Mouse (Mus musculus): ENCODE measurements around the gene Tmem233. TPM values are rescaled to one million over a fixed set of nuclear protein-coding genes. Genes with fewer than 3 reads are reported as not detected.

The Tmem233 gene
- polyA plus RNA-seq, 1 experiment = not detected

GRCm38 (mm10) chr5:116082241-116082900 is 673 bp downstream of the Tmem233 start:
- no peaks in the 10 kb centered on the region for H3K36me3 ChIP-seq (ENCODE audit: control insufficient read depth, insufficient read depth, low read length)
- H3K27me3 ChIP-seq (ENCODE audit: control insufficient read depth, insufficient read depth, low read length) = no peaks in the 10 kb centered on the region
- H3K4me3 ChIP-seq (ENCODE audit: control insufficient read depth, low read depth, low read length) = no peak overlapping the region
- TF ChIP-seq CTCF (IDR thresholded peaks at IDR 0.05; ENCODE audit: control insufficient read depth, insufficient read depth, insufficient replicate concordance, low read depth, low read length) (no peak), POLR2A (IDR thresholded peaks at IDR 0.05; ENCODE audit: control insufficient read depth, low read depth, low read length) (no peak)
- no peak overlapping the region for H3K27ac ChIP-seq (ENCODE audit: control insufficient read depth, insufficient read depth, low read depth, low read length)
- H3K4me1 ChIP-seq (ENCODE audit: control insufficient read depth, insufficient read depth, low read length) = peaks cover 3% of the 10 kb centered on the region; the same call in 1 of the 2 replicates

GRCm38 (mm10) chr5:116081616-116082015 is 1.4 kb downstream of the Tmem233 start:
- Histone ChIP-seq H3K27ac (ENCODE audit: control insufficient read depth, insufficient read depth, low read depth, low read length) (no peak overlapping the region), H3K27me3 (ENCODE audit: control insufficient read depth, insufficient read depth, low read length) (no peaks in the 10 kb centered on the region), H3K4me1 (ENCODE audit: control insufficient read depth, insufficient read depth, low read length) (peaks cover 3% of the 10 kb centered on the region; the same call in 1 of the 2 replicates), H3K36me3 (ENCODE audit: control insufficient read depth, insufficient read depth, low read length) (no peaks in the 10 kb centered on the region), H3K4me3 (ENCODE audit: control insufficient read depth, low read depth, low read length) (no peak overlapping the region)
- TF ChIP-seq POLR2A (IDR thresholded peaks at IDR 0.05; ENCODE audit: control insufficient read depth, low read depth, low read length) (no peak), CTCF (IDR thresholded peaks at IDR 0.05; ENCODE audit: control insufficient read depth, insufficient read depth, insufficient replicate concordance, low read depth, low read length) (no peak)

GRCm38 (mm10) chr5:116080736-116081135 is 2.3 kb downstream of the Tmem233 start:
- Histone ChIP-seq H3K27ac (ENCODE audit: control insufficient read depth, insufficient read depth, low read depth, low read length) (no peak overlapping the region), H3K4me1 (ENCODE audit: control insufficient read depth, insufficient read depth, low read length) (no peaks in the 10 kb centered on the region), H3K27me3 (ENCODE audit: control insufficient read depth, insufficient read depth, low read length) (no peaks in the 10 kb centered on the region), H3K36me3 (ENCODE audit: control insufficient read depth, insufficient read depth, low read length) (no peaks in the 10 kb centered on the region), H3K4me3 (ENCODE audit: control insufficient read depth, low read depth, low read length) (no peak overlapping the region)
- TF ChIP-seq CTCF (IDR thresholded peaks at IDR 0.05; ENCODE audit: control insufficient read depth, insufficient read depth, insufficient replicate concordance, low read depth, low read length) (no peak), POLR2A (IDR thresholded peaks at IDR 0.05; ENCODE audit: control insufficient read depth, low read depth, low read length) (no peak)

GRCm38 (mm10) chr5:116069618-116070017 is 13.4 kb downstream of the Tmem233 start:
- no peaks in the 10 kb centered on the region for H3K4me1 ChIP-seq (ENCODE audit: control insufficient read depth, insufficient read depth, low read length)
- H3K36me3 ChIP-seq (ENCODE audit: control insufficient read depth, insufficient read depth, low read length) = no peaks in the 10 kb centered on the region
- H3K4me3 ChIP-seq (ENCODE audit: control insufficient read depth, low read depth, low read length) = no peak overlapping the region
- H3K27ac ChIP-seq (ENCODE audit: control insufficient read depth, insufficient read depth, low read depth, low read length) = no peak overlapping the region
- TF ChIP-seq CTCF (IDR thresholded peaks at IDR 0.05; ENCODE audit: control insufficient read depth, insufficient read depth, insufficient replicate concordance, low read depth, low read length) (no peak), POLR2A (IDR thresholded peaks at IDR 0.05; ENCODE audit: control insufficient read depth, low read depth, low read length) (no peak)
- no peaks in the 10 kb centered on the region for H3K27me3 ChIP-seq (ENCODE audit: control insufficient read depth, insufficient read depth, low read length)

- H3K36me3 ChIP-seq (ENCODE audit: control insufficient read depth, insufficient read depth, low read length) = no peaks in the 10 kb centered on the region
- TF ChIP-seq CTCF (IDR thresholded peaks at IDR 0.05; ENCODE audit: control insufficient read depth, insufficient read depth, insufficient replicate concordance, low read depth, low read length) (no peak), POLR2A (IDR thresholded peaks at IDR 0.05; ENCODE audit: control insufficient read depth, low read depth, low read length) (no peak)
- H3K27ac ChIP-seq (ENCODE audit: control insufficient read depth, insufficient read depth, low read depth, low read length) = no peak overlapping the region
- no peaks in the 10 kb centered on the region for H3K27me3 ChIP-seq (ENCODE audit: control insufficient read depth, insufficient read depth, low read length)
- no peaks in the 10 kb centered on the region for H3K4me1 ChIP-seq (ENCODE audit: control insufficient read depth, insufficient read depth, low read length)
- no peak overlapping the region for H3K4me3 ChIP-seq (ENCODE audit: control insufficient read depth, low read depth, low read length)
Measured at GRCm38 (mm10) chr5:116052826-116053225, 30.2 kb downstream of the Tmem233 start.

GRCm38 (mm10) chr5:116052171-116052570 is 30.9 kb downstream of the Tmem233 start:
- TF ChIP-seq POLR2A (IDR thresholded peaks at IDR 0.05; ENCODE audit: control insufficient read depth, low read depth, low read length) = no peak
- no peak for TF ChIP-seq CTCF (IDR thresholded peaks at IDR 0.05; ENCODE audit: control insufficient read depth, insufficient read depth, insufficient replicate concordance, low read depth, low read length)
- H3K4me3 ChIP-seq (ENCODE audit: control insufficient read depth, low read depth, low read length) = no peak overlapping the region
- H3K36me3 ChIP-seq (ENCODE audit: control insufficient read depth, insufficient read depth, low read length) = no peaks in the 10 kb centered on the region
- no peaks in the 10 kb centered on the region for H3K27me3 ChIP-seq (ENCODE audit: control insufficient read depth, insufficient read depth, low read length)
- no peak overlapping the region for H3K27ac ChIP-seq (ENCODE audit: control insufficient read depth, insufficient read depth, low read depth, low read length)
- H3K4me1 ChIP-seq (ENCODE audit: control insufficient read depth, insufficient read depth, low read length) = no peaks in the 10 kb centered on the region

- Histone ChIP-seq H3K36me3 (ENCODE audit: control insufficient read depth, insufficient read depth, low read length) (no peaks in the 10 kb centered on the region), H3K27ac (ENCODE audit: control insufficient read depth, insufficient read depth, low read depth, low read length) (no peak overlapping the region), H3K27me3 (ENCODE audit: control insufficient read depth, insufficient read depth, low read length) (no peaks in the 10 kb centered on the region), H3K4me3 (ENCODE audit: control insufficient read depth, low read depth, low read length) (no peak overlapping the region), H3K4me1 (ENCODE audit: control insufficient read depth, insufficient read depth, low read length) (no peaks in the 10 kb centered on the region)
- TF ChIP-seq POLR2A (IDR thresholded peaks at IDR 0.05; ENCODE audit: control insufficient read depth, low read depth, low read length) (no peak), CTCF (IDR thresholded peaks at IDR 0.05; ENCODE audit: control insufficient read depth, insufficient read depth, insufficient replicate concordance, low read depth, low read length) (no peak)
Measured at GRCm38 (mm10) chr5:116049821-116050220, 33.2 kb downstream of the Tmem233 start.
